Mouse (Mus musculus) heart, embryonic 16.5 days (tissue): ENCODE measurements around the gene Mrpl45. TPM values are rescaled to one million over a fixed set of nuclear protein-coding genes. Genes with fewer than 3 reads are reported as not detected.

Experiments used
- polyA plus RNA-seq: library from polyadenylated mRNA; unstranded; fragments of >200 nt; fragmentation: Nextera tagmentation; extraction: Ambion mirVana; gene quantifications from 2 replicates; pipeline ENCODE4 v1.2.1, GENCODE M21; 2015

The Mrpl45 gene
- polyA plus RNA-seq, 1 experiment from 2014 or later: 59.8 TPM

Other genes with a start within 250 kb of the Mrpl45 start
- 0.41 and 0.46 TPM in 2 replicates for gene Tbx21, start 200.4 kb upstream of the Mrpl45 start, polyA plus RNA-seq
- 3.8 and 4.3 TPM in 2 replicates for gene Tbkbp1, start 164.2 kb upstream of the Mrpl45 start, polyA plus RNA-seq
- gene Kpnb1, start 127.8 kb upstream of the Mrpl45 start, polyA plus RNA-seq: 30.1 and 31.3 TPM in 2 replicates
- 87.4 and 92.9 TPM in 2 replicates for gene Npepps, start 35.1 kb upstream of the Mrpl45 start, polyA plus RNA-seq
- 0.09 and 0.12 TPM in 2 replicates for gene Gpr179, start 36.4 kb downstream of the Mrpl45 start, polyA plus RNA-seq
- 3.1 and 3.2 TPM in 2 replicates for gene Socs7, start 46.8 kb downstream of the Mrpl45 start, polyA plus RNA-seq
- 5.5 and 6.1 TPM in 2 replicates for gene Arhgap23, start 99.8 kb downstream of the Mrpl45 start, polyA plus RNA-seq
- 0.92 and 1.2 TPM in 2 replicates for gene 4933428G20Rik, start 184.6 kb downstream of the Mrpl45 start, polyA plus RNA-seq